Mouse (Mus musculus): Measurements from ENCODE around the gene Nek4. TPM values are rescaled to one million over a fixed set of nuclear protein-coding genes. Genes with fewer than 3 reads are reported as not detected.

Nek4 gene
- polyA plus RNA-seq, 1 experiment from 2014 or later, result 20.2 TPM

GRCm38 (mm10) chr14:30925492-30925891 lies 25.7 kb upstream of the Nek4 start:
- Histone ChIP-seq H3K27ac (replicated peaks) (no peak overlapping the region), H3K36me3 (replicated peaks) (no peaks in the 10 kb centered on the region), H3K4me1 (peaks cover 12% of the 10 kb centered on the region), H3K4me3 (no peak overlapping the region), H3K9me3 (no peaks in the 10 kb centered on the region), H3K27me3 (replicated peaks; ENCODE audit: low read depth, poor library complexity, severe bottlenecking) (no peaks in the 10 kb centered on the region)
- DNase-seq (ENCODE audit: low spot score), result no peak
- WGBS, result 91% methylated on average over 3 of the region's 3 CpGs

DNA sequence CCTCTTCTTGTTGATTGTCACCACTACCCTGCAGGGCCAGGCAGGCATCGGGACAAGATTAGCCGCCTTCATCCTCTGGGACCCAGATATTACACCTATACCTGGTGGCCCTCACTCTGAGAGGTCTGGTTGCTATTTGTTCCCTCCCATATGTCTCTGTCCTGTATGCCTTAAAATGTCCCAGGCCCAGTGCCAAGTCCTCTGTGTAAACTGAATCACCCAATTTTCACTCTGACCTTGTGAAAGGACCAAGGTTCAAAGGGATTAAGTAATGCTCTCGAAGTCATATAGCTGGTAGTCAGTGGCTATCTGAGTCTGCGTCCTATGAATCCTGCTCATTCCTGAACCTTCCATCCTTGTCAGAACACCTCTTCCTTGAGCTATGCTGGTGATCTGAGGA lies 20.8 kb upstream of the Nek4 start:
- 91% methylated on average over 4 of the region's 4 CpGs for WGBS

GRCm38 (mm10) chr14:30933351-30933750 lies 17.8 kb upstream of the Nek4 start:
- no peak for DNase-seq (ENCODE audit: low spot score)
- Histone ChIP-seq H3K27ac (replicated peaks) (no peak overlapping the region), H3K4me3 (no peak overlapping the region), H3K27me3 (replicated peaks; ENCODE audit: low read depth, poor library complexity, severe bottlenecking) (no peaks in the 10 kb centered on the region), H3K36me3 (replicated peaks) (no peaks in the 10 kb centered on the region), H3K4me1 (no peaks in the 10 kb centered on the region), H3K9me3 (no peaks in the 10 kb centered on the region)
- 90% methylated on average over 9 of the region's 9 CpGs for whole genome bisulfite sequencing

More for the DNA sequence above, 20.8 kb upstream of the Nek4 start:
- H3K4me3 ChIP-seq, result no peak overlapping the region
- H3K9me3 ChIP-seq, result no peaks in the 10 kb centered on the region
- DNase-seq (ENCODE audit: low spot score), result no peak
- H3K4me1 ChIP-seq, result no peaks in the 10 kb centered on the region
- H3K36me3 ChIP-seq (replicated peaks), result no peaks in the 10 kb centered on the region
- H3K27ac ChIP-seq (replicated peaks), result no peak overlapping the region
- no peaks in the 10 kb centered on the region for H3K27me3 ChIP-seq (replicated peaks; ENCODE audit: low read depth, poor library complexity, severe bottlenecking)

DNA sequence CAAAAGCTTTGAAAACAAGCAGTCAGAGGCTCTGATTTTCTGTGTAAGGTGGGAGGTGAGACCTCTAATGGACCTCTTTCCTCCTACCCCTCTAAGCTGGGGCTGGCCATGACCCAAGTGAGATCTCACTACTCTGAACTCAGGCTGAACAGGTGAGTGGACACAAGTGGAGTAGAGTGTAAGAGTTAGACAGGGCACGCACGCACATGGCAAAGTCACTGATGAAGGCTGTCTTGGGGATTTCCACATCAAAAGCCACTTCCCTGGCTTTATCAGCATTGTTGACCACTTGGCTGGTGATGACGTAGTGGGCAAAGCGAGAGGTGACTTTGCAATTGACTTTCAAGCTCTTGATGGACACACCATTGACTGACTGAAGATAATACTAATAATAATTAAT lies 8.9 kb upstream of the Nek4 start:
- DNase-seq (ENCODE audit: low spot score), result no peak
- H3K4me1 ChIP-seq, result no peaks in the 10 kb centered on the region
- H3K4me3 ChIP-seq, result no peak overlapping the region
- H3K27me3 ChIP-seq (replicated peaks; ENCODE audit: low read depth, poor library complexity, severe bottlenecking), result no peaks in the 10 kb centered on the region
- H3K36me3 ChIP-seq (replicated peaks), result no peaks in the 10 kb centered on the region
- no peak overlapping the region for H3K27ac ChIP-seq (replicated peaks)
- WGBS, result 88% methylated on average over 4 of the region's 4 CpGs
- H3K9me3 ChIP-seq, result no peaks in the 10 kb centered on the region

DNA sequence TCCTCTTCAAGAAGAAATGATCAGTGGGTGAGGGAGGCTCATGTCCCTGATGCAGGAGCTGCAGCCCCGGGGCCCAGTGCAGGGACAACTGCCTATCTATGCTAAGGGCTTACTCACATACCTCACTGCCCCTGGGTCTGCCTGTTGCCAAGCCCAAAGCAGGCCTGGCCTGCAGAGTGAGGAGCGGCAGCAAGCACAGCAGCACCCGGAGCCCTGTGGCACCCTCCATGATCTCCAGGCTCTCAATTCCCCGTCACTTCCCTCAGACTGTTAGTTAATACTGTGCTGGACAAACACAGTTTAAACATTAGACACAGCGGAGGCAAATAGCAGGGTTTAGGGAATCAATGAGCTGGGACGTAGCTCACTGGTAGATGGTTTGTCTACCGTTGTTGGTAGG lies 8.1 kb upstream of the Nek4 start, which contains the start of gene Itih1:
TSS of gene Itih1 (minus strand) at position 252 of the 400 bp plus-strand sequence.
- DNase-seq (ENCODE audit: low spot score), result no peak
- Histone ChIP-seq H3K4me1 (no peaks in the 10 kb centered on the region), H3K9me3 (no peaks in the 10 kb centered on the region), H3K36me3 (replicated peaks) (no peaks in the 10 kb centered on the region), H3K27ac (replicated peaks) (no peak within 1 kb of the TSS), H3K4me3 (no peak within 1 kb of the TSS), H3K27me3 (replicated peaks; ENCODE audit: low read depth, poor library complexity, severe bottlenecking) (no peaks in the 10 kb centered on the region)
- WGBS, result 87% methylated on average over 7 of the region's 7 CpGs

DNA sequence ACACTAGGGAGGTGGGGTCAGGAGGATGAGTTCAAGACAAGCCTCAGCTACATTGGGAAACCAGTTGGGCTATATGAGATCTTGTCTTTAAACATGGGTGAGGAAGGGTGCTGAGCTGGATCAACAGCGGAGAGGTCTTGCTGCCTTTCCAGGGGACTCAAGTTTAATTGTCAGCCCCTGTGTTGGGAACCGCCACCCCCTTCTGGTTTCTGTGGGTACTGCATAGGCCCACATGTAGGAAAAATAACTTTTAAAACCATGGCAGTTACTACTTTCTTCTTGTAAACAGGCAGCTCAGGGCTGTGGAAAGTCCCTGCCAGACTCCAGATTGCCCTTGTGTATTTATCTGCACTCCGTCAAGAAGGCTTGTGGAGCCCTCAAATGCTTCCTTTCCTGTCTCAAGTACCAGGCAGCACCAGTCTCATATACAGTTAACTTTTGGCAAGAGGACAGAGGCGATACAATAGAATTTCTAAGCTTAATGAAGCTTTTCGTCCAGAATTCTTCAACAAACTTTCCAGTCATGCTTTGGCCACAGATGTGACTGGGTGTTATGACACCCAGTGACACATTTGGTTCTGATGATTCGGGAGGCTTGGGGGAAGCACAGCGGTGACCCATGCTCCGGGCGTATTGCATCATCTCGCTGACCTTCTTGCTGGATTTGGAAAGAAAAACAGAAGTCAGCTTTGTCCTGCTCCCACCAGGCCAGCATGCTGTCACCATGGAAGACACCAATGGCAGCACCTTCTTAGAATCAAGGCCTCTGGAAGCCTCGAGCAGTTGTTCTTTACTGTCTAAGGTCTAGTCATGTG lies 7.1 kb upstream of the Nek4 start:
- H3K4me1 ChIP-seq, result no peaks in the 10 kb centered on the region
- H3K4me3 ChIP-seq, result no peak overlapping the region
- peak; percentile 65 for DNase-seq (ENCODE audit: low spot score)
- no peaks in the 10 kb centered on the region for H3K9me3 ChIP-seq
- H3K27ac ChIP-seq (replicated peaks), result no peak overlapping the region
- WGBS, result 69% methylated on average over 11 of the region's 11 CpGs
- H3K36me3 ChIP-seq (replicated peaks), result no peaks in the 10 kb centered on the region
- no peaks in the 10 kb centered on the region for H3K27me3 ChIP-seq (replicated peaks; ENCODE audit: low read depth, poor library complexity, severe bottlenecking)

DNA sequence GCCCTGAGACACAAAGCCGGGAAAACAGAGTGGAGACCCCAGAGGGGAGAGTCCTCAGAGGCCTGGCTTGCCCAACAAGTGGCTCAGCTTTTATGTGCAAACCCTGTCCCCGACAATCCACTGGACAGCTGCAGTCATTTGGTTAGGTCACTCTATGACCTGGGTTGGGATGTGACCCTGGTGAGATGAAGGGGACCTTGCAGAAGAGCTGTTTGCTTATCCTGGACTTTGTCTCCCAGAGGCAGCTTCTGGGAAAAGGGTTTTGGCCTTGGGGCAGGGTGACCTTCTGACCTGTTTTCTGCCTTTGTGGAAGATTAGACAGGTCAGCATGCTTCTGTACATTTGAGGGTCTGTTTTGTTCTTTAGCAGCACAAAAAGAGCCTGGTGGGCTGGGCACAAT lies 6.4 kb upstream of the Nek4 start:
- H3K27ac ChIP-seq (replicated peaks), result no peak overlapping the region
- WGBS, result 72% methylated on average over 2 of the region's 2 CpGs

DNA sequence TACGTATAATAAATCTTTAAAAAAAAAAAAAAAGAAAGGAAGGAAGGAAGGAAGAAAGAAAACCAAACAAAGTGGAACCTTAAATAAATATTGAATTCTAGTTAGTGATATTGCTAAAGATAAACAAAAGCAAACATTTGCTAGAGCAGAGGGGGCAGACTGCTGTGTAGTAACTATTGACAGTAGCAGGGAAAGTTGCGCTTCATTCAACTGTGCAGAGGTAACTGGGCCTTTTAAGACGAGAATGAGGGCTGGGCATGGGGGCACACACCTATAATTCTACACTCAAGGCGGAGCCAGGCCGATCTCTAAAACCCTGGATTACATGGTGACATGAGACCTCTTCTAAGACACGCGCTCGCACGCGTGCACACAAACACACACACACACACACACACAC lies 1.2 kb upstream of the Nek4 start:
- 96% methylated on average over 10 of the region's 10 CpGs for WGBS

More for the DNA sequence above, 6.4 kb upstream of the Nek4 start:
- no peaks in the 10 kb centered on the region for H3K9me3 ChIP-seq
- no peak for DNase-seq (ENCODE audit: low spot score)
- H3K36me3 ChIP-seq (replicated peaks), result no peaks in the 10 kb centered on the region
- no peak overlapping the region for H3K4me3 ChIP-seq
- H3K27me3 ChIP-seq (replicated peaks; ENCODE audit: low read depth, poor library complexity, severe bottlenecking), result no peaks in the 10 kb centered on the region
- no peaks in the 10 kb centered on the region for H3K4me1 ChIP-seq

GRCm38 (mm10) chr14:30958517-30958916 lies 7.3 kb downstream of the Nek4 start:
- no peak for DNase-seq (ENCODE audit: low spot score)
- 76% methylated on average over 2 of the region's 2 CpGs for WGBS
- Histone ChIP-seq H3K9me3 (no peaks in the 10 kb centered on the region), H3K36me3 (replicated peaks) (peaks cover 51% of the 10 kb centered on the region), H3K27me3 (replicated peaks; ENCODE audit: low read depth, poor library complexity, severe bottlenecking) (no peaks in the 10 kb centered on the region), H3K4me3 (no peak overlapping the region), H3K27ac (replicated peaks) (no peak overlapping the region), H3K4me1 (no peaks in the 10 kb centered on the region)

More for the DNA sequence above, 1.2 kb upstream of the Nek4 start:
- no peaks in the 10 kb centered on the region for H3K27me3 ChIP-seq (replicated peaks; ENCODE audit: low read depth, poor library complexity, severe bottlenecking)
- H3K9me3 ChIP-seq, result no peaks in the 10 kb centered on the region
- no peak overlapping the region for H3K4me3 ChIP-seq
- DNase-seq (ENCODE audit: low spot score), result no peak
- peaks cover 8% of the 10 kb centered on the region for H3K36me3 ChIP-seq (replicated peaks)
- peaks cover 13% of the 10 kb centered on the region for H3K4me1 ChIP-seq
- H3K27ac ChIP-seq (replicated peaks), result no peak overlapping the region

- peaks cover 49% of the 10 kb centered on the region for H3K36me3 ChIP-seq (replicated peaks)
- H3K27ac ChIP-seq (replicated peaks), result no peak overlapping the region
- H3K27me3 ChIP-seq (replicated peaks; ENCODE audit: low read depth, poor library complexity, severe bottlenecking), result no peaks in the 10 kb centered on the region
- WGBS, result 94% methylated on average over 4 of the region's 4 CpGs
- no peaks in the 10 kb centered on the region for H3K4me1 ChIP-seq
- DNase-seq (ENCODE audit: low spot score), result no peak
- no peaks in the 10 kb centered on the region for H3K9me3 ChIP-seq
- H3K4me3 ChIP-seq, result no peak overlapping the region
Observed at GRCm38 (mm10) chr14:30959031-30959430, 7.9 kb downstream of the Nek4 start.

GRCm38 (mm10) chr14:30960366-30960765 lies 9.2 kb downstream of the Nek4 start:
- H3K36me3 ChIP-seq (replicated peaks), result peaks cover 50% of the 10 kb centered on the region
- no peak overlapping the region for H3K27ac ChIP-seq (replicated peaks)
- H3K4me3 ChIP-seq, result no peak overlapping the region
- no peak for DNase-seq (ENCODE audit: low spot score)
- H3K4me1 ChIP-seq, result no peaks in the 10 kb centered on the region
- no peaks in the 10 kb centered on the region for H3K27me3 ChIP-seq (replicated peaks; ENCODE audit: low read depth, poor library complexity, severe bottlenecking)
- no peaks in the 10 kb centered on the region for H3K9me3 ChIP-seq
- 88% methylated on average over 1 of the region's 1 CpGs for WGBS

- H3K27ac ChIP-seq (replicated peaks), result no peak overlapping the region; the same call in 1 of the 2 replicates
- H3K4me3 ChIP-seq, result no peak overlapping the region
- H3K4me1 ChIP-seq, result no peaks in the 10 kb centered on the region
- WGBS, result 72% methylated on average over 6 of the region's 6 CpGs
- H3K36me3 ChIP-seq (replicated peaks), result peaks cover 59% of the 10 kb centered on the region
- no peaks in the 10 kb centered on the region for H3K27me3 ChIP-seq (replicated peaks; ENCODE audit: low read depth, poor library complexity, severe bottlenecking)
- no peak for DNase-seq (ENCODE audit: low spot score)
- no peaks in the 10 kb centered on the region for H3K9me3 ChIP-seq
Observed at GRCm38 (mm10) chr14:30974204-30974603, 23.0 kb downstream of the Nek4 start.

- WGBS, result 86% methylated on average over 3 of the region's 3 CpGs
- Histone ChIP-seq H3K27ac (replicated peaks) (no peak overlapping the region), H3K4me1 (no peaks in the 10 kb centered on the region), H3K9me3 (no peaks in the 10 kb centered on the region), H3K36me3 (replicated peaks) (peaks cover 57% of the 10 kb centered on the region), H3K27me3 (replicated peaks; ENCODE audit: low read depth, poor library complexity, severe bottlenecking) (no peaks in the 10 kb centered on the region), H3K4me3 (no peak overlapping the region)
- no peak for DNase-seq (ENCODE audit: low spot score)
Observed at GRCm38 (mm10) chr14:30976222-30976621, 25.0 kb downstream of the Nek4 start.
